Mouse (Mus musculus) heart, embryonic 15.5 days (tissue): ENCODE measurements around the gene Robo1. TPM values are rescaled to one million over a fixed set of nuclear protein-coding genes. Genes with fewer than 3 reads are reported as not detected.

Experiments used
- ATAC-seq: fragments of 200-750 bp; cut with Nextera tagmentation; replicated peaks from 2 replicates; pipeline ENCODE4 v1.8.0; 2017; ENCODE audit warnings: low read depth, moderate TSS enrichment; ENCODE audit not compliant: insufficient number of reproducible peaks, insufficient read depth, low FRiP score
- H3K27ac ChIP-seq: fragments of 300-500 bp; sonication (generic); 2 replicates; pipeline ENCODE4 v1.5.1; 2015; ENCODE audit warnings: mild to moderate bottlenecking, inconsistent platforms
- H3K27me3 ChIP-seq: fragments of 300-500 bp; sonication (generic); 2 replicates; pipeline ENCODE4 v1.6.1; 2015; ENCODE audit warnings: inconsistent platforms
- H3K36me3 ChIP-seq: fragments of 300-500 bp; sonication (generic); 2 replicates; pipeline ENCODE4 v1.6.1; 2015; ENCODE audit warnings: mild to moderate bottlenecking, inconsistent platforms
- H3K4me1 ChIP-seq: fragments of 300-500 bp; sonication (generic); replicated peaks from 2 replicates; pipeline ENCODE4 v1.6.1; 2015; ENCODE audit warnings: inconsistent platforms
- H3K4me2 ChIP-seq: fragments of 300-500 bp; sonication (generic); 2 replicates; pipeline ENCODE4 v1.6.1; 2015; ENCODE audit warnings: inconsistent platforms, mild to moderate bottlenecking, moderate library complexity
- H3K4me3 ChIP-seq: fragments of 300-500 bp; sonication (generic); 2 replicates; pipeline ENCODE4 v1.5.1; 2015; ENCODE audit warnings: mild to moderate bottlenecking, inconsistent platforms
- H3K9ac ChIP-seq: fragments of 300-500 bp; sonication (generic); 2 replicates; pipeline ENCODE4 v1.6.1; 2015; ENCODE audit warnings: mild to moderate bottlenecking, inconsistent platforms
- H3K9me3 ChIP-seq: fragments of 300-500 bp; sonication (generic); replicated peaks from 2 replicates; pipeline ENCODE4 v1.6.1; 2016; ENCODE audit warnings: inconsistent platforms
- WGBS: fragments of 180-500 bp; shearing (Covaris S2); methylation state at CpG from one replicate; pipeline ENCODE4 v1.1.7; 2015; ENCODE audit warnings: mixed read lengths; 5-methylcytosine and 5-hydroxymethylcytosine counted together
- polyA plus RNA-seq: library from polyadenylated mRNA; unstranded; fragments of >200 nt; fragmentation: Nextera tagmentation; extraction: Ambion mirVana; gene quantifications from 2 replicates; pipeline ENCODE4 v1.2.1, GENCODE M21; 2015

Robo1 gene
- polyA plus RNA-seq, 1 experiment from 2014 or later = 10.2 TPM

DNA sequence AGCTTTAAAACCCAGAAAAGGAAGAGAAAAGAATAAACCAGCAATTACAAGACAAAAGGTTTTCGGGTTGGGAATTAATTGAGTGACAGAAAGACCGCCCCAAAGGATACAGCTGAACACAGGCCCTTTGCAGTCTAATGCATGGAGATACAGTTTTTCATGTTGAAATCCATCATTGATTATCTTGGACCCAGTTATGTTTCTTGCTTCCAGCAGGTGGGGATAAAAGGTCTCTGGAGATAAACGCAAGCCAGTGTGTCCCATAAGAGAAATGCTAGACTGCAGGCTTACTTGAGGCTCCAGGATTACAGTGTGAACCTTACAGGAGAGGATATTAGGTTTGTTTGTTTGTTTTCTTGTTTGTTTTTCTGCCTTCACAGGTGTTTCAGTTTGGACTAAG is 383.8 kb downstream of the Robo1 start:
- no peaks in the 10 kb centered on the region for H3K36me3 ChIP-seq
- no peak for ATAC-seq
- H3K4me1 ChIP-seq = no peaks in the 10 kb centered on the region
- no peaks in the 10 kb centered on the region for H3K9me3 ChIP-seq
- no peak overlapping the region for H3K9ac ChIP-seq
- H3K27ac ChIP-seq = no peak overlapping the region
- H3K4me2 ChIP-seq = no peak overlapping the region
- no peaks in the 10 kb centered on the region for H3K27me3 ChIP-seq
- WGBS = 63% methylated on average over 3 of the region's 3 CpGs
- H3K4me3 ChIP-seq = no peak overlapping the region

DNA sequence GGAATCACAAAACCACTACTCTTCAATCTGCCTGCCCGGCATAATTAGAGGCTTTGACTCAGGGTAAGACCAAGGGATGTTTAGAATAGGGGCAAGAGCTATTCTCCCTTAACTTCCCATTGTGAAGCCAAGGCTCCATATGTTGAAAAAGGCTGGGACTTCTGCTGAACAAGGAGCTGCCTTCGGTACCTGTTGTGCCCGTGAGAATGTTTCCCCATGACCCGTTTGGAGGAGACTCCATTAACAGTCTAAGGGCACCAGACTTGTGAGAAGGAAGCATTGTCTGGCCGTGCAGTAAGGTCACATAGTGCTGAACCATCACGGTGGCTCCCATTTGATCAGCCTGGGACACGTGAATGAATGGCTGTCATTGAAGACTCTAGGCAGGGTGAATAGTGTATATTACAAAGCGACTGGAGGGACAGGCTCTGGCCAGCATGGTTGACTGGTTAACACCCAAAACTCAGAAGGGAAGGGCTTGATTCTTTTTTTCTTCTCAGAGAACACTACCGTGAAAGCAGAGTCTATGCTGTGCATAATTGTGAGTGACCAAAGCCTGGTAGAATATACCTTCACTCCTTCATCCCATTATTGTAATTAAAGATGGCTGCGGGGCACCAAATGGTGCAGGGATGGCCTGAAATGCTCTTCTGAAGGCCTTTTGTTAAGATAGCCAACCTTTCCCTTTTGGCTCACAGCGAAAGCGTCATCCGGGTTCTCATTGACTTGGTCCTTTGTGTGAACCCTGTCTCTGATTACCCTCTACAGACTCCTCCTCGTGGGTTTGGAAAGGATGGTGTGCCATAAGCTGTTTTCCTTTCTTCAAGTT is 385.6 kb downstream of the Robo1 start:
- Histone ChIP-seq H3K9me3 (no peaks in the 10 kb centered on the region), H3K4me2 (no peak overlapping the region), H3K4me3 (no peak overlapping the region), H3K4me1 (no peaks in the 10 kb centered on the region), H3K27me3 (no peaks in the 10 kb centered on the region), H3K27ac (no peak overlapping the region), H3K9ac (no peak overlapping the region), H3K36me3 (no peaks in the 10 kb centered on the region)
- 66% methylated on average over 14 of the region's 14 CpGs for WGBS
- ATAC-seq = no peak

DNA sequence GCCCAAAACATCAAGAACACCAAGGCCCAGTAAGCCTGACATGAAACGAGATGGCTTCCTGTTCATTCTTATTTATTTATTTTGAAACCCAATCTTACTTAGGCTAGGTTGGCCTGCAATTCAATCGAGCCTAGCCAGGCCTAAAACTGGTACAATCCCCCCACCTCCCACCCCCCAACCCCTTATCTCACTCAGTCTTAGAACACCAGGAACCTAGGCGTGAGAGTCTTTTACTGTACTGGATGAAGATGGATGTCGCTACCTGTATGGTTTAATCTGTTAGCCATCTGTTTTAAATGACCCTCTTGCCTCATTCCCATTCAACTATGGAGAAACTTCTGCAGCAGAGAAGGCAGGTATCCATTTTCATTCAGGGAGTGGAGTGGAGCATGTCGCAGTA is 386.7 kb downstream of the Robo1 start:
- Histone ChIP-seq H3K4me2 (no peak overlapping the region), H3K4me1 (0 out of 2 replicates have a peak, but pooled peaks cover 3% of the 10 kb centered on the region), H3K9me3 (no peaks in the 10 kb centered on the region), H3K9ac (no peak overlapping the region), H3K36me3 (no peaks in the 10 kb centered on the region), H3K27me3 (no peaks in the 10 kb centered on the region), H3K27ac (no peak overlapping the region), H3K4me3 (no peak overlapping the region)
- no peak for ATAC-seq
- 60% methylated on average over 5 of the region's 5 CpGs for WGBS

DNA sequence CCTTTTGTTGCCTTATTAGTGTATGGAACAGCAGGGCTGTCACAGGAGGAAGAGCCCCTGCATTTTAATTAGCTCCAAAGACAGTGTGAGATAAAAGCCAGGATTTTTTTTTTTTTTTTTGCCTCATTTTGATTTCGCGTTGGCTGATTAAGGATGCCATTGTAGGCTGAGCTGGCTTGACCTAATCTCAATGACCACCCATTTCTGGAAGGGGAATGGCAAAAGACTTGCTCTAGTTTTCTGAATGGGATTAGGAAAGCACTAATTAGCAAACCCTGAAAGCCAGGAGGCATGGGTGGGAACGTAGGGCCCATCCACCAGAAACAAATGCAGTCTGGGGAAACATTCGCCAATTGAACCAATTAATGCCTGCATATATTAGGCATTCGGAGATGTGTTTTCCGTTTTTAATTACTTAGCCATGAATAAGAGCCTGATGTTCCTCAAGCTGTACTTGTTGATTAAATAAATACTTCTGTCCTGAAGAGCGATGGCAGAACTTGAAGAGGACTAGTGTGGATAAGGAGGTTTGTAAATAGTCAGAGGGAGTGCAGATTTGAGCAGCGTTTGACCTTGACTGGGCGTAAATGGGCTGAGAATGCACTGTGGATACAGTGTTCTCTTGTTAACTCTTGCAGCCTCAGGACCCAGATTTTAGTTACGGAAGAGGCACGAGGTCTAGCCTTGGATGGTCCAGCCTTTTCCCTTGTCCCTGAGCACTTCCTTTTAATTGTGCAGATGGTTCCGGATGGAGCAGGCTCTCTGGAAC is 391.3 kb downstream of the Robo1 start:
- no peak overlapping the region for H3K27ac ChIP-seq
- no peak overlapping the region for H3K4me2 ChIP-seq
- no peak overlapping the region for H3K4me3 ChIP-seq
- H3K4me1 ChIP-seq = peaks cover 6% of the 10 kb centered on the region; the same call in 1 of the 2 replicates
- no peaks in the 10 kb centered on the region for H3K36me3 ChIP-seq
- no peaks in the 10 kb centered on the region for H3K27me3 ChIP-seq
- WGBS = 48% methylated on average over 12 of the region's 12 CpGs
- H3K9ac ChIP-seq = no peak overlapping the region
- no peak for ATAC-seq
- H3K9me3 ChIP-seq = no peaks in the 10 kb centered on the region

DNA sequence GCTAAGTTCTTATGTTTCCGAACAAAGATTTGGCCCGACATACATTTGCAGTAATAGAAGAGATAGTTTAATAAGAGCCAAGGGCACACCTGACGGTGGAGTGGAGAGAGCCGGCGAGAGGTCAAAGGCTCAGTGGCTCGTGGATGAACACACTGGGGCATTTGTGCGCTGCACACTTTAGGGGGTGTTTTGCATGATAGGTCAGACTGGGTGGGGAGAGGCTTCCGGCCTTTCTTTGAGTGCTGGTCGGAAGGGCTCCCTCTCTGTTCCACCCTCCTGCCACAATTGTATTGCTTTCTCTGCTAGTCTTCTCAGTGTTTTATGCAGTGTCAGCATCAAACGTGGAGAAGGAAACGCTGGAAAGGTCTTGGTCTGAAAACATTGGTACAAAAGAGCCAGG is 392.2 kb downstream of the Robo1 start:
- Histone ChIP-seq H3K4me2 (no peak overlapping the region), H3K27me3 (no peaks in the 10 kb centered on the region), H3K9me3 (no peaks in the 10 kb centered on the region), H3K9ac (no peak overlapping the region), H3K36me3 (no peaks in the 10 kb centered on the region), H3K4me3 (no peak overlapping the region), H3K27ac (no peak overlapping the region), H3K4me1 (peaks cover 6% of the 10 kb centered on the region; the same call in 1 of the 2 replicates)
- no peak for ATAC-seq
- WGBS = 81% methylated on average over 11 of the region's 11 CpGs

DNA sequence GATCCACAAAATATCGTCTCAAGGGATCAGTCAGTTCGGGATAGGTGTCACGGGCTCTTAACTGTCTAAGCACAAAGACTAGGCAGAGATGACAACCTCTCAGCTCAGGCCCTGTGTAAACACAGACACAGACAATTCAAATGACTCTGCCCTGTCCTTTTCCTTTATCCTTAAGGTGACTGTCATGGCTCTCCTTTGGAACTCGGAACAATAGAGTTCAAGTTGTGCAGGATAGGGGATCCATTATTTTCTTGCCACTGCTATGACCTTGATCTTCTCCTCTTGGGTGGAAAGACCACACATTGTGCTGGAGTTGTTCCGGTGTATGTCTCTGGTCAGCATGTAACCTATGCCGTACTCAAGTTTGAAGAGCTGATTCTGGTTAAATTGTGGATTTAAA is 395.4 kb downstream of the Robo1 start:
- no peak overlapping the region for H3K4me2 ChIP-seq
- 85% methylated on average over 6 of the region's 6 CpGs for WGBS
- no peak for ATAC-seq
- H3K36me3 ChIP-seq = no peaks in the 10 kb centered on the region
- no peak overlapping the region for H3K9ac ChIP-seq
- no peak overlapping the region for H3K27ac ChIP-seq
- no peak overlapping the region for H3K4me3 ChIP-seq
- H3K9me3 ChIP-seq = no peaks in the 10 kb centered on the region
- H3K27me3 ChIP-seq = no peaks in the 10 kb centered on the region
- H3K4me1 ChIP-seq = peaks cover 6% of the 10 kb centered on the region; the same call in 1 of the 2 replicates

DNA sequence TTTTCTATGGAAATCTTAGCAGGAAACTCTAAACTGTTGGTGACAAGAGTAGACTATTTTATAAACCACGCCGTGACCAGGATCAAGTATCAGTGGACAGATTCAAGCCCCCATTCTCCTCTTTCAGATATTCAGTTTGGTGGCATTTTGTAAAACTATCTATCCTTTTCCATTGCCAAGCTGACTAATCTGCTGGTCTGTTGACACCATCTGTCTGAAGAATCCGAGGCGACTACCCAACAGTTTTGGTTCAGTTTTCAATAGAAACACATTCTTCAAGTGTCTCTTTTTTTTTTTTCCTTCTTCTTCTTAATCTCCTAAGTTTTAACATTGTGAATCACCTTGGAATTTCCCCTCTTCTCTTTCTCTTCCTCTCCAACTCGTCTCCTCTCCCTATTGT is 397.7 kb downstream of the Robo1 start:
- peaks cover 3% of the 10 kb centered on the region; the same call in 1 of the 2 replicates for H3K4me1 ChIP-seq
- H3K4me3 ChIP-seq = no peak overlapping the region
- no peak for ATAC-seq
- H3K27me3 ChIP-seq = no peaks in the 10 kb centered on the region
- WGBS = 66% methylated on average over 5 of the region's 5 CpGs
- H3K9ac ChIP-seq = no peak overlapping the region
- H3K9me3 ChIP-seq = no peaks in the 10 kb centered on the region
- H3K27ac ChIP-seq = no peak overlapping the region
- H3K36me3 ChIP-seq = no peaks in the 10 kb centered on the region
- no peak overlapping the region for H3K4me2 ChIP-seq

DNA sequence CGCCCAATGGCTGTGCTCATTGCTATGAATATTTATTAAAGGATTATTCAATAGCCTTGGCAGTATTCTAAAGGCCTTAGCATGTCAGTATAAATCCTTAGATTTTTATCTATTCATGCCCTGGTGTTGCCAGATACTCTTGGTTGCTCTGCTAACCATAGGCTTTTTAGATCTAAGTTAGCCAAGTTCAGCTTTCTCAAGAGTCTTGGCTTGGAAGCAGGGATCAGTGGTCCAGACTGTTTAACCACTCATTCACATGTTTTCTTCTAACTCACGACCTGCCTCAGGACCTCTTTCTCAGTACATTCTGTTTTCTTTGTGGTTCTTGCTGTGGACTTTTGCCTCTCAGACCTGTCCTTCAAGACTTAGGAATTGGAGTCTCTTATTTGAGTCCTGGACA is 400.4 kb downstream of the Robo1 start:
- Histone ChIP-seq H3K27ac (no peak overlapping the region), H3K27me3 (no peaks in the 10 kb centered on the region), H3K4me1 (no peaks in the 10 kb centered on the region), H3K36me3 (no peaks in the 10 kb centered on the region), H3K9me3 (no peaks in the 10 kb centered on the region), H3K4me3 (no peak overlapping the region), H3K4me2 (no peak overlapping the region), H3K9ac (no peak overlapping the region)
- no peak for ATAC-seq
- 81% methylated on average over 2 of the region's 2 CpGs for WGBS

DNA sequence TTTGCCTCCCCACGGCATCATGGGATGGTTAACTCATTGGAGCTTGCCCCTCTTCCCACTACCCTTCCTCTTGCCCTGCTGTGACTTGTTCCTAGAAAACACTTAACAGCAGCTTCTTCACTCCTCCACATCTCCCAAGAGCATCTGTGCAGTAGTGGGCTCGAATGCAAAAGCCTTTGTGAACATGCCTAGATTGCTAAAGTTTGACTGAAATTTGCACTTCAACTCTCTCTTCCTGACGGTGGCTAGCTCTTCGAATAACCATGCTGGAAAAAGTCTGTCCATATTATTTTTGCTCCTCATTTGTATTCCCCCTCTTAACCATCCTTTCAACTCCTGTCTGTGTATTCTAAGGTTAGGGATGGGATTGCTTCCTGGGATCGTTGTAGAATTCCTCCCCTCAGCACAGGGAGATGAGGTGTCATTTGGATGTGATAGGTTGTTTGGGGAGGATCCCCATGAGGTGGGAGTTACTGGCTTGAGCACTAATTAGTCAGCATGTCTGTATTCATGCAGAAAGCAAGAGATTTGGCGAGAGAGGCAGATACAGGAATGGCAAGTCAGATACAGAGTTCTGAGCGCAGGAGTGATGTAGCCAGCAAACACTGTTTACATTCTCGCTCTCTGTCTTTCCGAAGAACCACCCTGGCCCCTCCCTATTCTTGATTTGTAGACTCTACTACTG is 409.2 kb downstream of the Robo1 start:
- Histone ChIP-seq H3K36me3 (no peaks in the 10 kb centered on the region), H3K27ac (no peak overlapping the region), H3K4me3 (no peak overlapping the region), H3K9ac (no peak overlapping the region), H3K27me3 (no peaks in the 10 kb centered on the region), H3K9me3 (no peaks in the 10 kb centered on the region), H3K4me2 (no peak overlapping the region), H3K4me1 (peaks cover 14% of the 10 kb centered on the region)
- no peak for ATAC-seq
- 61% methylated on average over 9 of the region's 9 CpGs for WGBS

DNA sequence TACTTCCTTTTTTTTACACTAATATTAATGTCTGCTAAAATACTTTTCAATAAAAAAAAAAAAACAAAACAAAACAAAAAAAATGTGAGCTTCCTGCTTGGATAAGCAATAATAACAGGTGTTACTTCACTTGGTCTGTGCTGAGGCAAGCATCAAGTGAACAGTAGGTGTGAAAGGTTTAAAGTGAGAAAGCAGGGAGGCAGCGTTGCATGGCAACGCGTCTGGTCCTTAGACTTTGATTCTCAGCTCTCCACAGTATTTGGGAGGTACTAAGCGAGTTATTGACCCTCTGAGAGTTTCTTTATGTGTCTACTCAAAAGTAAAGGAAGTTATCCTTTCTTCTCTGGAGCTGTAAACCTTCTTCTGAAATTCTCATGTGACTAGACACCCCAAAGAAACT is 411.0 kb downstream of the Robo1 start:
- Histone ChIP-seq H3K27me3 (no peaks in the 10 kb centered on the region), H3K9ac (no peak overlapping the region), H3K9me3 (no peaks in the 10 kb centered on the region), H3K27ac (no peak overlapping the region), H3K4me2 (no peak overlapping the region), H3K4me3 (no peak overlapping the region), H3K4me1 (peaks cover 16% of the 10 kb centered on the region), H3K36me3 (no peaks in the 10 kb centered on the region)
- no peak for ATAC-seq
- WGBS = 90% methylated on average over 4 of the region's 4 CpGs

DNA sequence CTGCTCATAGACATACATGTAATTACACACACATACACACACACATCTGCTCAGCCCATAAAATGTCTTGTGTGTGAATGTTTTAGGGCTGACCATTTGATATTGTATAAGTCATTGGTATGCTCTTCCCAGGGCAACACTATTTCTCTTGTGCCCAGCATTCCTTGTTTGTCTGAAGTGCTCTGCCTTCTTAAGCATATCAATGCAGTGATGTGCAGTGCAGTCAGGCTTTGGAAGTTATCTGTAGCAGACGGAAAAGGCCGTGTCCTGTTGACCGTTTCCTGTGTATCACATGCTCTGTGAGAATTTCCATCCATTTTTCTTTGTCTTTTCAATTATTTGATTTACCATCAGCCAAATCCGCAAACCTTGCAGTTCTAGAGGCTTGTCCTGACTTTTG is 412.9 kb downstream of the Robo1 start:
- WGBS = 34% methylated on average over 4 of the region's 4 CpGs
- Histone ChIP-seq H3K36me3 (no peaks in the 10 kb centered on the region), H3K9ac (no peak overlapping the region), H3K4me3 (no peak overlapping the region), H3K27me3 (no peaks in the 10 kb centered on the region), H3K4me1 (peaks cover 16% of the 10 kb centered on the region), H3K27ac (0 out of 2 replicates have a peak overlapping the region, but pooled peaks have one; percentile 29), H3K4me2 (no peak overlapping the region), H3K9me3 (no peaks in the 10 kb centered on the region)
- ATAC-seq = no peak
